Mouse (Mus musculus): ENCODE measurements at regions not wholly inside any gene's neighbourhood (a gene's known extent, or its start where the extent isn't known, plus 50 kb on each side); places are given as distances from the start of the nearest gene placed in this dataset.

DNA sequence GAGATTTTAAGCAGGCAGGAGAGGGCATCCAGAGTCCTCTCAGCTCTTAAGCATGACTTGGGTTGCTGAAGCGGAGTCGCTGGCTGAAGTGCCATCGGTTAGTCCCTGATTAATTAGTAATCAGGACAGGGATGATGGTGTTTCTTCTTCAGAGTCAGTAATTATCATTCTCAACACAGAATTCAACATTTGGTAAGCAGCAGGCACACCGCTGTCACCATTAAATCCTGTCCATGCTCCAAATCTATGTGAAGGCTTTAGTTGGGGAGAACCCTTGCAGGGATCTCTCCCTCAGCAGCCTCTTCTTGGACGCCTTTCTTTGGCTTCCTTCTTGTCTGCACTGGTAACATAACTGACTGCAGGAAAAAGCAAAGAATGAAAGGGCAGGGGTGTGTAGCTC lies 142.7 kb downstream of the 1190002N15Rik start:
- no peaks in the 10 kb centered on the region for H3K4me1 ChIP-seq (replicated peaks; ENCODE audit: control insufficient read depth in 2 of 2, insufficient read depth in 2 of 2, low read length in 1 of 2)
- no peak overlapping the region for H3K4me3 ChIP-seq (ENCODE audit: insufficient read depth in 1 of 2, low read depth in 2 of 2, low read length in 2 of 2)
- H3K27me3 ChIP-seq (ENCODE audit: control insufficient read depth, insufficient read depth, low read length), result no peaks in the 10 kb centered on the region
- no peak for DNase-seq (ENCODE audit: low read depth in 3 of 3, low spot score in 3 of 3)
- TF ChIP-seq CTCF (IDR thresholded peaks at IDR 0.05; ENCODE audit: low read depth) (no peak), EP300 (IDR thresholded peaks at IDR 0.05; ENCODE audit: low read depth) (no peak)
- H3K4me2 ChIP-seq (ENCODE audit: low read depth), result no peak overlapping the region
- H3K9me3 ChIP-seq (ENCODE audit: control insufficient read depth, low read length), result no peaks in the 10 kb centered on the region
- 72% methylated on average over 5 of the region's 5 CpGs for WGBS (ENCODE audit: insufficient replicate concordance)
- H3K36me3 ChIP-seq (replicated peaks; ENCODE audit: control insufficient read depth, insufficient read depth, low read depth), result no peaks in the 10 kb centered on the region
- no peak overlapping the region for H3K9ac ChIP-seq (replicated peaks)
- H3K27ac ChIP-seq, result no peak overlapping the region
- ATAC-seq (ENCODE audit: insufficient read depth), result no peak

DNA sequence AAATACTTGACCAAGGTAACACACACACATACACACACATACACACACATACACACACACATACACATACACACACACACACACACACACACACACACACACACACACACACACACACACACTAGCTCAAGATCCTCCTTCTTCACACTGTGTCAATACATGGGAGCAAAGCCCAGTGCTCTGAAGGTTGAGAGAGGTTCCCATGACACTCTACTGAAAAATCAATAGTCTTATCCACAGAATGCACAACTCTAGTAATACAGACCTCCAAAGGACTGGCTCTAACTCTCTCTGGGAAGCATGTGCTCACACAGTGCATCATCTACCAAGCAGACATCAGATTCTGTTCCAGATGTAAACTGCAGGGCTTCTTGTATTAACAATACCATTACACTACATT lies 151.7 kb downstream of the 1190002N15Rik start:
- H3K4me3 ChIP-seq (ENCODE audit: insufficient read depth in 1 of 2, low read depth in 2 of 2, low read length in 2 of 2), result no peak overlapping the region
- no peak overlapping the region for H3K9ac ChIP-seq (replicated peaks)
- no peaks in the 10 kb centered on the region for H3K27me3 ChIP-seq (ENCODE audit: control insufficient read depth, insufficient read depth, low read length)
- no peaks in the 10 kb centered on the region for H3K9me3 ChIP-seq (ENCODE audit: control insufficient read depth, low read length)
- no peaks in the 10 kb centered on the region for H3K36me3 ChIP-seq (replicated peaks; ENCODE audit: control insufficient read depth, insufficient read depth, low read depth)
- TF ChIP-seq CTCF (IDR thresholded peaks at IDR 0.05; ENCODE audit: low read depth), result no peak
- TF ChIP-seq EP300 (IDR thresholded peaks at IDR 0.05; ENCODE audit: low read depth), result no peak
- H3K4me1 ChIP-seq (replicated peaks; ENCODE audit: control insufficient read depth in 2 of 2, insufficient read depth in 2 of 2, low read length in 1 of 2), result no peaks in the 10 kb centered on the region; a peak in 1 of 4 replicates
- no peak for DNase-seq (ENCODE audit: low read depth in 3 of 3, low spot score in 3 of 3)
- no peak overlapping the region for H3K27ac ChIP-seq
- H3K4me2 ChIP-seq (ENCODE audit: low read depth), result no peak overlapping the region
- peak; percentile 18; the same call in 1 of the 2 replicates for ATAC-seq (ENCODE audit: insufficient read depth)

DNA sequence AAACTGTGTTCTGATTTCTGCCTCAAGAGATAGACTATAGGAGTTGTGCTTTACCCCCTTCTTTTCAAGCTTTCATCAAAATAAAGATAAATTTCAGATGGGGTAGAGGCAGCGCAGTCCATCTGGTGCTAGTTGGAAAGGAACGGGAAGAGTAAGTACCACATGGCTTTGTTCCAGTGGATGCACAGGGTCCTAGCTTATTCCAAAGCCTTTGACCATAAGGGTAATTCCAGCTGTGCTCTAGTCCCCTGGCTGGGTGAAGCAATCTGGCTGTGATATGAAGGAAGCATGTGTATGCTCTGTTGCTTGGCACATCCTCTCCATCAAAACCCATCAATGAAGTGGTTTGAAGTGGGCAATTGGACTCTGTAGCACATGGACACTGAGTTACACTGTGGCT lies 155.6 kb downstream of the 1190002N15Rik start:
- Histone ChIP-seq H3K36me3 (replicated peaks; ENCODE audit: control insufficient read depth, insufficient read depth, low read depth) (no peaks in the 10 kb centered on the region), H3K27me3 (ENCODE audit: control insufficient read depth, insufficient read depth, low read length) (no peaks in the 10 kb centered on the region), H3K9me3 (ENCODE audit: control insufficient read depth, low read length) (no peaks in the 10 kb centered on the region), H3K9ac (replicated peaks) (no peak overlapping the region), H3K4me3 (ENCODE audit: insufficient read depth in 1 of 2, low read depth in 2 of 2, low read length in 2 of 2) (no peak overlapping the region), H3K4me2 (ENCODE audit: low read depth) (no peak overlapping the region), H3K4me1 (replicated peaks; ENCODE audit: control insufficient read depth in 2 of 2, insufficient read depth in 2 of 2, low read length in 1 of 2) (peaks cover 0 to 1% of the 10 kb centered on the region in 2 experiments; a peak in 1 of 4 replicates), H3K27ac (no peak overlapping the region)
- WGBS (ENCODE audit: insufficient replicate concordance), result 58% methylated on average over 2 of the region's 2 CpGs
- no peak for TF ChIP-seq EP300 (IDR thresholded peaks at IDR 0.05; ENCODE audit: low read depth)
- TF ChIP-seq CTCF (IDR thresholded peaks at IDR 0.05; ENCODE audit: low read depth), result no peak
- no peak for DNase-seq (ENCODE audit: low read depth in 3 of 3, low spot score in 3 of 3)
- no peak for ATAC-seq (ENCODE audit: insufficient read depth)

DNA sequence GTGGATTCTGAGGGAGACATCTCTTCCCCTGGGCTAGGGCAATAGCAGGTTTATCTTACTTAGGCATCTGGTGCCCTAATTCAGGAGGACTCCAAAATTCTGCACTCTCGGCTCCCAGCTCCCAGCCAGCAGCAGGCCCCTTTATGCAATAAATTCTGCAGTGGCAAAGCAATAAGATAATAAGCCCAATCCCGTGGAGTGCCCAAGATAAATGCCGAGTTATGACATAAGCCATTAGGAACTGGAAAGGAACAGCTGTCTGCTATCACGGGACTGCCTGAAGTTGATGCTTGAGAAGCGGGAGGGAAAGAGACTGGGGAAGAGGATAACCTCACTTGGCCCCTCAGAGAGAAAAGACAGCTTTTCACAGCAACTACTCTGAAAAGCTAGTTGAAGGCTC lies 159.0 kb downstream of the 1190002N15Rik start:
- WGBS (ENCODE audit: insufficient replicate concordance), result 49% methylated on average over 5 of the region's 5 CpGs
- no peaks in the 10 kb centered on the region for H3K9me3 ChIP-seq (ENCODE audit: control insufficient read depth, low read length)
- DNase-seq (ENCODE audit: low read depth in 3 of 3, low spot score in 3 of 3) (no peak), ATAC-seq (ENCODE audit: insufficient read depth) (no peak)
- no peak for TF ChIP-seq EP300 (IDR thresholded peaks at IDR 0.05; ENCODE audit: low read depth)
- TF ChIP-seq CTCF (IDR thresholded peaks at IDR 0.05; ENCODE audit: low read depth), result no peak
- no peak overlapping the region for H3K4me3 ChIP-seq (ENCODE audit: insufficient read depth in 1 of 2, low read depth in 2 of 2, low read length in 2 of 2)
- no peak overlapping the region for H3K27ac ChIP-seq
- no peaks in the 10 kb centered on the region for H3K27me3 ChIP-seq (ENCODE audit: control insufficient read depth, insufficient read depth, low read length)
- H3K36me3 ChIP-seq (replicated peaks; ENCODE audit: control insufficient read depth, insufficient read depth, low read depth), result no peaks in the 10 kb centered on the region
- H3K4me1 ChIP-seq (replicated peaks; ENCODE audit: control insufficient read depth in 2 of 2, insufficient read depth in 2 of 2, low read length in 1 of 2), result peaks cover 0 to 6% of the 10 kb centered on the region in 2 experiments; a peak in 1 of 4 replicates
- no peak overlapping the region for H3K4me2 ChIP-seq (ENCODE audit: low read depth)
- no peak overlapping the region for H3K9ac ChIP-seq (replicated peaks)

DNA sequence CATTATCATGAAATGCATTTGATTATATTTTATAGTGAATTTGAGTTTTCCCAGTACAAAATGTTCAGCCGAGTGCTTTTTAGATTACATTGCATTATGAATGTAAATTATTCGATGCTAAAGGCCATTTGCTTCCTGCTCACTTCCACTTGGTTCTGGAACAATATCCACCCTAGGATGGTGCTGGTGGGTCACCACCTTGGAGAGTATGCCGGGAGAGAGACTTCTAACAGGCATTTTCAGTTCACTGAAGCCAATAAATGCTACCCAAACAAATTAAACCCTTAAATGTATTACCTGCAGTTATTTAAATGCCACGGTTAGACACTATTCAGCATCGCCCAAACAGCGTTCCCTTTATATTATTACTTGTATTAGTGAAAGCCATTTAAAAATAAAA lies 159.6 kb downstream of the 1190002N15Rik start:
- H3K27me3 ChIP-seq (ENCODE audit: control insufficient read depth, insufficient read depth, low read length), result no peaks in the 10 kb centered on the region
- DNase-seq (ENCODE audit: low read depth in 3 of 3, low spot score in 3 of 3), result no peak
- H3K9ac ChIP-seq (replicated peaks), result no peak overlapping the region
- WGBS (ENCODE audit: insufficient replicate concordance), result 68% methylated on average over 6 of the region's 6 CpGs
- no peaks in the 10 kb centered on the region for H3K36me3 ChIP-seq (replicated peaks; ENCODE audit: control insufficient read depth, insufficient read depth, low read depth)
- TF ChIP-seq EP300 (IDR thresholded peaks at IDR 0.05; ENCODE audit: low read depth), result no peak
- TF ChIP-seq CTCF (IDR thresholded peaks at IDR 0.05; ENCODE audit: low read depth), result no peak
- H3K27ac ChIP-seq, result no peak overlapping the region
- no peak for ATAC-seq (ENCODE audit: insufficient read depth)
- peaks cover 0 to 6% of the 10 kb centered on the region in 2 experiments; a peak in 1 of 4 replicates for H3K4me1 ChIP-seq (replicated peaks; ENCODE audit: control insufficient read depth in 2 of 2, insufficient read depth in 2 of 2, low read length in 1 of 2)
- H3K4me2 ChIP-seq (ENCODE audit: low read depth), result no peak overlapping the region
- H3K4me3 ChIP-seq (ENCODE audit: insufficient read depth in 1 of 2, low read depth in 2 of 2, low read length in 2 of 2), result no peak overlapping the region
- no peaks in the 10 kb centered on the region for H3K9me3 ChIP-seq (ENCODE audit: control insufficient read depth, low read length)
